Mouse (Mus musculus) bone marrow, adult 2 months (tissue): ENCODE results near the gene Acap2. TPM values are rescaled to one million over a fixed set of nuclear protein-coding genes. Genes with fewer than 3 reads are reported as not detected.

Source experiments
- H3K27ac ChIP-seq: fragments of 200-500 bp; 2 replicates; pipeline ENCODE4 v1.5.1; 2012; ENCODE audit warnings: low read depth, mild to moderate bottlenecking, control low read depth, inconsistent platforms, low read length; ENCODE audit not compliant: control insufficient read depth, poor library complexity, insufficient read depth
- H3K4me1 ChIP-seq: fragments of 200-500 bp; 2 replicates; pipeline ENCODE4 v1.6.1; 2011; ENCODE audit warnings: low read length; ENCODE audit not compliant: control insufficient read depth, insufficient read depth
- H3K4me3 ChIP-seq: fragments of 200-500 bp; replicated peaks from 2 replicates; pipeline ENCODE3; 2011; ENCODE audit warnings: mild to moderate bottlenecking, low read depth, low read length, control low read depth; ENCODE audit not compliant: control insufficient read depth
- CTCF ChIP-seq: fragments of 200-500 bp; IDR thresholded peaks from 2 replicates; pipeline ENCODE4 v1.5.1; 2011; ENCODE audit warnings: low read length, control low read depth; ENCODE audit not compliant: control insufficient read depth, insufficient read depth
- POLR2A ChIP-seq: fragments of 200-500 bp; IDR thresholded peaks from 2 replicates; pipeline ENCODE4 v1.6.1; 2011; ENCODE audit warnings: low read depth, mild to moderate bottlenecking, control low read depth, low read length, borderline replicate concordance; ENCODE audit not compliant: control insufficient read depth
- WGBS: fragments of 180-500 bp; shearing (Covaris S2); methylation state at CpG from one replicate; pipeline ENCODE4 v1.1.7; 2018; 5-methylcytosine and 5-hydroxymethylcytosine counted together
- polyA plus RNA-seq: library from polyadenylated mRNA; stranded (reverse); fragments of >200 nt; gene quantifications from 2 replicates; pipeline ENCODE4 v1.2.4, GENCODE M21; 2011; ENCODE audit warnings: low replicate concordance; ENCODE audit not compliant: missing spikeins, insufficient read depth, insufficient read length

Gene Acap2
- polyA plus RNA-seq = 5.6 and 13.5 TPM in 2 replicates

GRCm38 (mm10) chr16:31200790-31201567 lies at the start of gene Acap2:
Gene Acap2, minus strand, starts transcription at chr16:31201245.
- WGBS = under 1% methylated on average over 73 of the region's 73 CpGs
- TF ChIP-seq POLR2A (peak; percentile 98), CTCF (no peak)
- H3K4me3 ChIP-seq = peak within 1 kb of the TSS; percentile 90
- H3K27ac ChIP-seq = peak within 1 kb of the TSS; percentile 98
- H3K4me1 ChIP-seq = no peaks in the 10 kb centered on the region; the same call in 1 of the 2 replicates

GRCm38 (mm10) chr16:31249401-31249800 lies 48.4 kb upstream of the Acap2 start:
- WGBS = 87% methylated on average over 3 of the region's 3 CpGs
- Histone ChIP-seq H3K4me1 (no peaks in the 10 kb centered on the region), H3K4me3 (no peak overlapping the region), H3K27ac (no peak overlapping the region)
- TF ChIP-seq POLR2A = no peak
- TF ChIP-seq CTCF = no peak

- Histone ChIP-seq H3K4me3 (no peak overlapping the region), H3K27ac (no peak overlapping the region), H3K4me1 (no peaks in the 10 kb centered on the region)
- WGBS = 89% methylated on average over 13 of the region's 13 CpGs
- no peak for TF ChIP-seq POLR2A
- no peak for TF ChIP-seq CTCF
Measured at GRCm38 (mm10) chr16:31248717-31249116, 47.7 kb upstream of the Acap2 start.

GRCm38 (mm10) chr16:31247442-31247841 lies 46.4 kb upstream of the Acap2 start:
- TF ChIP-seq POLR2A (no peak), CTCF (no peak)
- 62% methylated on average over 7 of the region's 7 CpGs for WGBS
- Histone ChIP-seq H3K27ac (no peak overlapping the region), H3K4me3 (no peak overlapping the region), H3K4me1 (no peaks in the 10 kb centered on the region)

- TF ChIP-seq CTCF = no peak
- TF ChIP-seq POLR2A = no peak
- H3K4me1 ChIP-seq = no peaks in the 10 kb centered on the region
- WGBS = 67% methylated on average over 3 of the region's 3 CpGs
- no peak overlapping the region for H3K4me3 ChIP-seq
- H3K27ac ChIP-seq = no peak overlapping the region
Measured at GRCm38 (mm10) chr16:31244053-31244452, 43.0 kb upstream of the Acap2 start.

- H3K27ac ChIP-seq = no peak overlapping the region
- TF ChIP-seq POLR2A = no peak
- TF ChIP-seq CTCF = no peak
- WGBS = 83% methylated on average over 9 of the region's 9 CpGs
- no peaks in the 10 kb centered on the region for H3K4me1 ChIP-seq
- no peak overlapping the region for H3K4me3 ChIP-seq
Measured at GRCm38 (mm10) chr16:31241433-31241832, 40.4 kb upstream of the Acap2 start.

- WGBS = 86% methylated on average over 8 of the region's 8 CpGs
- TF ChIP-seq CTCF (no peak), POLR2A (no peak)
- H3K4me1 ChIP-seq = no peaks in the 10 kb centered on the region
Measured at GRCm38 (mm10) chr16:31240569-31240968, 39.5 kb upstream of the Acap2 start.

GRCm38 (mm10) chr16:31238281-31238680 lies 37.2 kb upstream of the Acap2 start:
- Histone ChIP-seq H3K4me3 (no peak overlapping the region), H3K4me1 (peaks cover 7% of the 10 kb centered on the region; the same call in 1 of the 2 replicates), H3K27ac (no peak overlapping the region)
- no peak for TF ChIP-seq POLR2A
- WGBS = 86% methylated on average over 5 of the region's 5 CpGs

More at GRCm38 (mm10) chr16:31240569-31240968, 39.5 kb upstream of the Acap2 start:
- no peak overlapping the region for H3K4me3 ChIP-seq
- H3K27ac ChIP-seq = no peak overlapping the region
